Mouse (Mus musculus): ENCODE results near the gene Wnt5b. TPM values are rescaled to one million over a fixed set of nuclear protein-coding genes. Genes with fewer than 3 reads are reported as not detected.
A peak's percentile ranks its signal among the peaks of the same experiment; 100 is the strongest.

The Wnt5b gene
- polyA plus RNA-seq, 2 experiments = 0.26 to 0.50 TPM

- ATAC-seq (ENCODE audit: insufficient read depth) (no peak), DNase-seq (ENCODE audit: low read depth in 3 of 3, low spot score in 3 of 3) (no peak)
- TF ChIP-seq EP300 (IDR thresholded peaks at IDR 0.05; ENCODE audit: low read depth) = no peak
- TF ChIP-seq CTCF (IDR thresholded peaks at IDR 0.05; ENCODE audit: low read depth) = peak; percentile 66
- 57% methylated on average over 8 of the region's 8 CpGs for WGBS (ENCODE audit: insufficient replicate concordance)
- no peak overlapping the region for H3K9ac ChIP-seq (replicated peaks)
- no peaks in the 10 kb centered on the region for H3K9me3 ChIP-seq (ENCODE audit: control insufficient read depth, low read length)
- H3K4me1 ChIP-seq (replicated peaks; ENCODE audit: control insufficient read depth in 2 of 2, insufficient read depth in 2 of 2, low read length in 1 of 2) = 0 out of 4 replicates have a peak, but pooled peaks cover 0 to 1% of the 10 kb centered on the region in 2 experiments
- no peaks in the 10 kb centered on the region for H3K27me3 ChIP-seq (ENCODE audit: control insufficient read depth, insufficient read depth, low read length)
- H3K36me3 ChIP-seq (replicated peaks; ENCODE audit: control insufficient read depth, insufficient read depth, low read depth) = no peaks in the 10 kb centered on the region
- H3K27ac ChIP-seq = no peak overlapping the region
- H3K4me3 ChIP-seq (ENCODE audit: insufficient read depth in 1 of 2, low read depth in 2 of 2, low read length in 2 of 2) = no peak overlapping the region
- H3K4me2 ChIP-seq (ENCODE audit: low read depth) = no peak overlapping the region
These were observed 10.3 kb upstream of the Wnt5b start for GRCm38 (mm10) chr6:119554439-119554838.

GRCm38 (mm10) chr6:119544518-119544864 is 344 bp upstream of the Wnt5b start:
- TF ChIP-seq CTCF (IDR thresholded peaks at IDR 0.05; ENCODE audit: low read depth) = no peak
- TF ChIP-seq EP300 (IDR thresholded peaks at IDR 0.05; ENCODE audit: low read depth) = no peak

GRCm38 (mm10) chr6:119543456-119543802 is 718 bp downstream of the Wnt5b start:
- H3K9me3 ChIP-seq (ENCODE audit: control insufficient read depth, low read length) = no peaks in the 10 kb centered on the region
- WGBS (ENCODE audit: insufficient replicate concordance) = 3% methylated on average over 30 of the region's 30 CpGs
- peak overlapping the region in 1 of 2 experiments; percentile 46; a peak in 2 of 4 replicates for H3K4me3 ChIP-seq (ENCODE audit: insufficient read depth in 1 of 2, low read depth in 2 of 2, low read length in 2 of 2)
- H3K4me2 ChIP-seq (ENCODE audit: low read depth) = peak overlapping the region; percentile 62
- DNase-seq (ENCODE audit: low read depth in 3 of 3, low spot score in 3 of 3) (no peak), ATAC-seq (ENCODE audit: insufficient read depth) (no peak)
- no peaks in the 10 kb centered on the region for H3K4me1 ChIP-seq (replicated peaks; ENCODE audit: control insufficient read depth in 2 of 2, insufficient read depth in 2 of 2, low read length in 1 of 2)
- TF ChIP-seq CTCF (IDR thresholded peaks at IDR 0.05; ENCODE audit: low read depth) (no peak), EP300 (IDR thresholded peaks at IDR 0.05; ENCODE audit: low read depth) (no peak)
- no peaks in the 10 kb centered on the region for H3K36me3 ChIP-seq (replicated peaks; ENCODE audit: control insufficient read depth, insufficient read depth, low read depth)
- peaks cover 38% of the 10 kb centered on the region for H3K27me3 ChIP-seq (ENCODE audit: control insufficient read depth, insufficient read depth, low read length)
- no peak overlapping the region for H3K9ac ChIP-seq (replicated peaks)
- H3K27ac ChIP-seq = no peak overlapping the region

More at GRCm38 (mm10) chr6:119544518-119544864, 344 bp upstream of the Wnt5b start:
- Histone ChIP-seq H3K4me1 (replicated peaks; ENCODE audit: control insufficient read depth in 2 of 2, insufficient read depth in 2 of 2, low read length in 1 of 2) (no peaks in the 10 kb centered on the region), H3K36me3 (replicated peaks; ENCODE audit: control insufficient read depth, insufficient read depth, low read depth) (no peaks in the 10 kb centered on the region), H3K9ac (replicated peaks) (no peak overlapping the region), H3K27me3 (ENCODE audit: control insufficient read depth, insufficient read depth, low read length) (peaks cover 38% of the 10 kb centered on the region), H3K27ac (no peak overlapping the region), H3K4me3 (ENCODE audit: insufficient read depth in 1 of 2, low read depth in 2 of 2, low read length in 2 of 2) (peak overlapping the region; percentile 34 to 46; a peak in 3 of 4 replicates), H3K9me3 (ENCODE audit: control insufficient read depth, low read length) (no peaks in the 10 kb centered on the region), H3K4me2 (ENCODE audit: low read depth) (peak overlapping the region; percentile 62)
- DNase-seq (ENCODE audit: low read depth in 3 of 3, low spot score in 3 of 3) (peak in 1 of 3 experiments; percentile 1), ATAC-seq (ENCODE audit: insufficient read depth) (no peak)
- WGBS (ENCODE audit: insufficient replicate concordance) = 1% methylated on average over 14 of the region's 14 CpGs

- H3K9ac ChIP-seq (replicated peaks) = no peak overlapping the region
- no peak overlapping the region for H3K27ac ChIP-seq
- 70% methylated on average over 12 of the region's 12 CpGs for whole genome bisulfite sequencing (ENCODE audit: insufficient replicate concordance)
- TF ChIP-seq EP300 (IDR thresholded peaks at IDR 0.05; ENCODE audit: low read depth) (no peak), CTCF (IDR thresholded peaks at IDR 0.05; ENCODE audit: low read depth) (no peak)
- no peaks in the 10 kb centered on the region for H3K27me3 ChIP-seq (ENCODE audit: control insufficient read depth, insufficient read depth, low read length)
- ATAC-seq (ENCODE audit: insufficient read depth) (no peak), DNase-seq (ENCODE audit: low read depth in 3 of 3, low spot score in 3 of 3) (no peak)
- H3K4me1 ChIP-seq (replicated peaks; ENCODE audit: control insufficient read depth in 2 of 2, insufficient read depth in 2 of 2, low read length in 1 of 2) = no peaks in the 10 kb centered on the region
- H3K9me3 ChIP-seq (ENCODE audit: control insufficient read depth, low read length) = no peaks in the 10 kb centered on the region
- no peak overlapping the region for H3K4me3 ChIP-seq (ENCODE audit: insufficient read depth in 1 of 2, low read depth in 2 of 2, low read length in 2 of 2)
- H3K4me2 ChIP-seq (ENCODE audit: low read depth) = no peak overlapping the region
- H3K36me3 ChIP-seq (replicated peaks; ENCODE audit: control insufficient read depth, insufficient read depth, low read depth) = no peaks in the 10 kb centered on the region
These were observed 8.3 kb downstream of the Wnt5b start for GRCm38 (mm10) chr6:119535867-119536266.

DNA sequence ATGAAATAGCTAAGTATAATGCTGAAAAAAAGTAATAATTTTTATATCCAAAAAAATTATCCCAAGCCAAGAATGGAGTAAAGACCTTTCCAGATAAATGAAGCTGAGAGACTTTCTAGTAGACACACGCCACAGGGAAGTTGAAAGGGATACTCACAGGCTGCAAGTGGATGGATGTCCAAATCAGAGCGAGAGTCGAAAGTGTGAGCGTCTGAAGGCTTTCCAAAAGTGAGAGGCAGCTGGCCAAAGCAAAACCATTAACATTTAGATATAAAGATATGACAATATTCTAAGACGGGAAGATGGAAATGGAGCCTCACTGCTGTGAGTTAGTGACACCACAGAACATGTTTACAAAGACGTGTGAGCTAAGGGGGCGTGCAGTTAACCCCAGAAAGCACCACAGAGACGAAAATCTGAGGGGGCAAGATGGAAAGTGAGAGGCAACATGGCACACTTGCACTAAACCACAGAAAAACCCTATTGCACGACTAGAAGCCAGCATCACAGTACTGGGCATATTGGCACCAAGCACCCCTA is 10.9 kb downstream of the Wnt5b start:
- Histone ChIP-seq H3K36me3 (replicated peaks; ENCODE audit: control insufficient read depth, insufficient read depth, low read depth) (no peaks in the 10 kb centered on the region), H3K9me3 (ENCODE audit: control insufficient read depth, low read length) (no peaks in the 10 kb centered on the region), H3K27me3 (ENCODE audit: control insufficient read depth, insufficient read depth, low read length) (no peaks in the 10 kb centered on the region), H3K27ac (no peak overlapping the region), H3K4me3 (ENCODE audit: insufficient read depth in 1 of 2, low read depth in 2 of 2, low read length in 2 of 2) (no peak overlapping the region), H3K4me1 (replicated peaks; ENCODE audit: control insufficient read depth in 2 of 2, insufficient read depth in 2 of 2, low read length in 1 of 2) (no peaks in the 10 kb centered on the region), H3K9ac (replicated peaks) (no peak overlapping the region), H3K4me2 (ENCODE audit: low read depth) (no peak overlapping the region)
- WGBS (ENCODE audit: insufficient replicate concordance) = 64% methylated on average over 9 of the region's 9 CpGs
- DNase-seq (ENCODE audit: low read depth in 3 of 3, low spot score in 3 of 3) (no peak), ATAC-seq (ENCODE audit: insufficient read depth) (no peak)
- TF ChIP-seq CTCF (IDR thresholded peaks at IDR 0.05; ENCODE audit: low read depth) = no peak
- no peak for TF ChIP-seq EP300 (IDR thresholded peaks at IDR 0.05; ENCODE audit: low read depth)

All from liver, embryonic 14.5 days (tissue).